Mouse (Mus musculus) frontal cortex, postnatal 25 days (tissue): ENCODE data around the gene Cdh23.

Experiments used
- DNase-seq, 2 experiments: peaks; one replicate each; pipeline ENCODE4 v3.0.0; 2022; ENCODE audit warnings: low spot score in 2 of 2

Gene Cdh23

GRCm38 (mm10) chr10:60399449-60399848, 296.8 kb downstream of the Cdh23 start, which contains the start of gene Gm17455:
Gene Gm17455, plus strand, starts transcription at chr10:60399726.
- no peak for DNase-seq

DNA sequence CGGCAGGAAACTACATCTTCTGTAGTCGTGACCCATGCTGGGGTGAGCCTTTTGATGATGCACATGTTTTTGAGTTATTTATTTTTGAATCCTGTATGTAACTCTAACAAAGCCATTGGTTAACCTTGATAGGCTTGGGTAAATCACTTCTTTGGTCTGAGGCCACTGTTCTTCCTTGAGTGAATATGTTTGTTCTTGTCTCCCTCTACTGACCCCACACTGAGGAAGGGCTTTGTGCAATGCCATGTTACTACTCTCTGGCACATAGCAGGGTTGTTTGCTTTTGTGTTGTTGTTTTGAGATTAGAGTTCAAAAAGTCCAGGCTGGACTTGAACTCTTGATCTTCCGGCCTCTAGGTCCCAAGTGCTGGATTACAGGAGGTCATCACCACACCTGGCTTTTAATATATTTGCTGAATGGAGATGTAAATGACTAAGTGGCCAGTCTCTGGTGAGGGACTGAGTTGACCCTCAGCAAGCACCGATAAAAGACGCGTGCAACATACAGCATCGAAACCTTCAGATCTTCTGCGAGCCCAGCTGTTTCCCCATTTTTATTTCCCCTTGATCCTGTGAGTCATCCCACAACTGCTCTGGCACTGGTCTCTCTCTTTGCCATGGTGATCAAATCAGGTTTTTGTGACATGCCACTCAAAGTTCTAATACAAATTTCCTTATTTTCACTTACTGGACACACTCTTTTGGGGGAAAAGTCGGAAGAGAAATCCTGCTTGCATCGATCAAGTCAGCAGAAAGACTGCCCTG, 298.1 kb downstream of the Cdh23 start:
- DNase-seq = no peak

GRCm38 (mm10) chr10:60395605-60396004, 300.7 kb downstream of the Cdh23 start:
- no peak for DNase-seq

- no peak for DNase-seq
Observed at GRCm38 (mm10) chr10:60394936-60395335, 301.4 kb downstream of the Cdh23 start.

DNA sequence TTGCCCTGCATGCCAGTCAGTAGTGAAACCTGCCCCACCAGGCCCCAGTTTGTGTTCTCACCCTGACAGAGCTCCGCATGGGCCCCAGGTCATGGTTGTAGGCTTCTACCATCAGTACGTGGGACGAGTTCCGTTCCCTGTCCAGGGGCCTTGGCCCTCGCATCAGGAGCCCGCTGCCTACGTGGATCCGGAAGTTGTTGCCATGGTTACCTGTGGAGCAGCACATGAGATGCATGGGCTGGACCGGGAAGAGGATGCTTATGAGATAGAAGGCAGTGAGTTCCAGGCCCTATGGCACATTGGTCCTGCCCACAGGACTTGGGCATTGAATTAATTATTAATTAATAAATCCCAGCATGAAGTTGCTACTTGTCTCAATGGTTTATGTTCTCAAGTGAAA, 304.6 kb downstream of the Cdh23 start:
- no peak for DNase-seq

DNA sequence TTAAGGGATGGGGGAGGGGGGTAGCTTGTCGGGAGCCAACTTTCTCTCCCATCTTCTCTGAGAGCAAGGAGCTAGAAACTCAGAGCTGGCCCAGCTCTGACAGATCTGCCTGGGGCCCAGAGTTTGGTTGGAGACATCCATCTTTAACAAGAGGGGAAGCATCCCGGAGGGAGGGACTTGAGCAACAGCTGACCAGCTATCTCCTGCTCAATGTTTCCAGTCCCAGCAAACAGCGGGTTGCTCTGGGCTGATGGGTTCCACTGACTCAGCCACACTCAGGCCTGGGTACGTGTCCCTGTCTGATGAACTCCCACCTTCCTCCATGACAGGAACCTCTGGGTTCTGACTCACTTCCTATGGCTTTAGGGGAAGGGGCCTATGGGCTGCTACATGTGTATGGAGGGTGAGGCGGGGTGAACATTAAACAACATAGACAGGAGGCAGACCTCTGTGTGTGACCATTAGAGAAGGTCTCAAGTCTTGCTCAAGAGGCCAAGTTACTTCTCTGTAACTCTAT, 305.3 kb downstream of the Cdh23 start:
- no peak for DNase-seq

DNA sequence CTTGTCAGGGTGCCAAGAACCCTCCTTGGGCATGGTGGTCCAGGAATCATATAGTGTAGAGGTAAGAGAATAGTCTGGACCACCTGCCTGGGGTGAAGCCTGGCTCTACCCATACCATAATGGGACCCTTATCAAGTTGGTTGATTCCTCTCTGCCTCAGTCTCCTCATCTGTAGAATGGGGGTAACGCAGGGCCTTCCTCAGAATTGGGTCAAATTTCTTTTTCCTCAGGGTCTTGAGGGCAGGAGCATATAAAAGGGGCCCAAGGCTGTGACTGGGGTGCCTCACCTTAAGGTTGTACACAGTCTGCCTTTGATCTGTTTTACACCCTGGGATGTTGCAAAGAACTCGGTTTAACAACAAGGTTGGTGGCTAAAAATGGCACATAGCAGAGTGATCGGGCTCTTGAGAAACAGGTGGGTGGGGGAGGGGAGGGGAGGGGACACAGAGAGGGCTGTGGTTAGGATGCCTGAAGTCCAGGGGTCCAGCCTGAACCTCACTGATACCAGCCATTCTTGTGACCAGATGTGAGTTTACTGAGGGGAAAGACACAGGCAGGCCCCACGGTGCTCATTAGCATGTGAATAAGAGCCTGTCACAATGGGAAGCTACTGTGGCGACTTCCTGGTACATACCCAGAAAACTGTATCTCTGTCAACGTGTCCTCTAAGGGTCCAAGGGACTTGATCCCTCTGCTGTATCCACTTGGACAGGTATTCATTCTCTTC, 305.9 kb downstream of the Cdh23 start:
- no peak for DNase-seq

- no peak for DNase-seq
Observed at GRCm38 (mm10) chr10:60389447-60389865, 306.8 kb downstream of the Cdh23 start.

DNA sequence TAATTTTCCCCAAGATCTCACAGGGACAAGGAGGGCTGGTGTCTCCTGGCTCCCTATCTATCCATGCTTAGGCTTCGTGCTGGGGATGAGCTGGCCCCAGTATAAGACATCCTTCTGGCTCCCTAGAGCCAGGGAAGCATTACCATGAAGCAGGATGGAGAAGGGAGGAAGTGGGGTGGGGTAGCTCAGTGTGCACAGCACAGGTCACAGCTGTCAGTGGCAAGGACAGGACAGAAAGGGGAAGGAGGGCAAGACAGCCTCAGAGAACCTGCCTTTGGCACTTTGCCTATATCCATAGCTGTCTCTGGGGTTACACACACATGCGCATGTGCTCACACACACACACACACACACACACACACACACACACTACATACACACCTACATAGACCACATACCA, 308.0 kb downstream of the Cdh23 start:
- DNase-seq = no peak

DNA sequence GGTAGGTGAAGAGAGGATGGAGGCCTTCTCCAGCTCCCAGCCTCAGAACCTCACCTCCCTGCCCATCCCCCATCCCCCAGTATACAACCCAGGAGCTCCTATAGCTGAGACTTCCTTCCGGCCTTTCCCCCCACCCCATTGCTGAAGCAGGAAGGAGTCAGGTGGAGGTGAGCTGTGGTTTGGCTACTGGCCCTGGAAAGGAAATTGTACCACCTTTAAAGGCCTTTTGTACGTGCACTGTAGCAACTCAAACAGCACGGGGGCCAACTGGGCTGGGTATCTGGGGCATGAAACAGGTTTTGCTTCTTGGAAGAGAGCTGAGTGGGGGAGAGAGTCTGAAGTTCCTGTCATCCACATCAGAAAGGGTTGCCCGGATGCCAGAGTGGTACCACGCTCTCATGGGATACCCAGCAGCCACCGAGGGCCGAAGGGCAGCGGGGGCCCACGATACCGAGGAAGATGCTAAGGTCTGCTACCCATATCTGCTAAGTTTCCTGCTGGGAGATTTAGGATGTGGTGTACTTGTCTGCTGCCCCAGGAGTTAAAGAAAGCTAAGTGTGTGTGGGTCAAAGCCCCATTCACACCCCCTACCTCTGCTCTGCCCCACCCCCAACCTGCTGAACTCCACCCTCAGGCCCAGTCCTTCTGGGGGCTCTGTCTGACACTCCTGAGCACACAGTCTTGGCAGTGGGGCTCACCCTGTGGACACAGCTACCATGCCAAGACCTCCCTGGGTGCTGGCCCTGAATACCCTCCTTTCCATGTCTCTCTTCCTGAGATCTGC, 315.0 kb downstream of the Cdh23 start:
- DNase-seq = no peak

DNA sequence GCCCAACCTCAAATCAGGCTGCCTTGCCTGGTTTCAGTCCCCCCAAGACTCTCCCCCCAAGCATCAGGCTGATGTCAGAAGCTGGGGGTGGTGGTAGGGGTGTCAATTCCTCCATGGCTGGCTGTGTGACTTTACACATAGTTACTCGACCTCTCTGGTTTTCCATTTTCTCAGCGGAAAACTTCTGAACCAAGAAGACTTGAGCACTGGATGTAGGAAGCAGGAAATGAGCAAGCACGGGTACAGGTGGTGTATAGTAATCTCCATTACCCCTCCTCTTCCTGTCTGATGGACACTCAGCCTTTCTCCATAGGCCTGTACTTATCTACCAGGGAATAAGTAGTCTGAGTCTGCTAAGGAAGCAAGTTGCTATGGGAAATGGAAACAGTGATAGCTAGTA, 316.1 kb downstream of the Cdh23 start:
- no peak for DNase-seq

DNA sequence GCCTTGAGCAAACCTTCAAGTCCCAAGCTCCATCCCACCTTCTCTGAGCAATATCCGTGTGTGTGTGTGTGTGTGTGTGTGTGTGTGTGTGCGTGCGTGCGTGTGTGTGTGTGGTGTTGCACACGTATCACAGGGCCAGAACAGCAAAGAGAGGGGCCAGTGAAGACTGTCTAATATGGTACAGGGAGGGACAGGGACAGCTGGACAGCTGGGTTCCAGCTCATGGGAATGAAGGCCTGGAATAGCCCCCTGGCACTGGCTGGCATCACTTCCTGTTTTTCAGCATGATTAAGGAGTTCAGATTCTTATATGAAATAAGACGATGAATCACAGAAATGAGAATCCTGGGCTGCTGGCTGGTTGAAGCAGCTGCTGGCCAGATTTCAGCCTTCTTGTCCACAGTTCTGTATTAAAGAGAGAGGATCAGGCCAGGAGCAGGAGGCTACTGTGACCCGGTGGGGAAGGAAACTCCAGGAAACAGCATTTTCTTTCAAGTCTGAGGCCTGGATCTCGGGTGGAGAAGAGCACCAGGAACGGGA, 316.8 kb downstream of the Cdh23 start:
- DNase-seq = no peak

DNA sequence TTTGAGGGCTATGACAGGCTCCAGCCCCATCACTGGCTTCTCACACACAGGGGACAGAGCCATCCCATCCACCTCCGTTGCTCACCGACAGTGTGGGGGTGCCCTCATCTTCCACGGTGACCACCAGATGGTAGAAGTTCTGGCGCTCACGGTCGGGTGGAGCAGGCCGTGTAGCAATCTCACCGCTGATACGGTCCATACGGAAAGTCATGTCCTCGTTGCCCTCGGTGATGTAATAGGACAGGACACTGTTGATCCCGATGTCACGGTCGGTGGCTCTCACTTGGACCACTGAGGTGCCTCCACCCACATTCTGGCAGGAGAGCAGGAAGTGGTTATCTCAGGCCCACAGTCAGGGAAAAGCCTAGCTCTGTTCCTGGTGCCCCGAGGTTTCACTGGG, 319.6 kb downstream of the Cdh23 start:
- DNase-seq = no peak

DNA sequence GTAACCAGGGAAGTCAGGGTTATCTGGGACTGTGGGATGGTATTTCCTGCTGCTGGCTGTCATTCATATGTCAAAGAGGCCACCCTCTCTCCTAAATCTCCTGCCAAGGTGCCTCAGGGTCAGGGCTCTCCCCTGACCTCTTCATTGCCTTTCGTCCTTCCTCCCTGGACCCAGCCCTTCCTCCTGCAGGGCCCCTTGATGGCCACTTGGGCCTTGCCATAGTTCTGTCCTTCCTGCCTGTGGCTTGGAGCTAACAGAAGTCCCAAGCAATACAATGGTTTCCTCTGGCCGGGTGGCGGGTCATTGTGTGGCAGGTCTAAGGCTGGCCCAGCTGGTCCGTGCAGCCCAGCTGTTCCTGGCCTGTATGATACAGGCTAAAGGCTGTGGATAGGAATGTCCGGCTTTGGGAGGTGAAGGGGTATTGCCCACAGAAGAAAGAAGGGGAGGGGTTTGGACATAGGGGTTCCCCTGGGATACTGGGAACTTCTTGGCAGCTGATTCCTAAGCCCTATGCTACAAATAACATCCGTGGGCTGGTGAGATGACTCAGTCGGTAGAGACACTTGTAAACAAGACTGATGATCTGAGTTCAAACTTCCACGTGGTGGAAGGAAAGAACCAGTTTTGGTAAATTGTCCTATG, 322.2 kb downstream of the Cdh23 start:
- no peak for DNase-seq

- DNase-seq = no peak
Observed at GRCm38 (mm10) chr10:60373543-60373936, 322.8 kb downstream of the Cdh23 start.

- no peak for DNase-seq
Observed at GRCm38 (mm10) chr10:60371596-60372386, 324.5 kb downstream of the Cdh23 start.

GRCm38 (mm10) chr10:60370601-60371061, 325.7 kb downstream of the Cdh23 start:
- no peak for DNase-seq

DNA sequence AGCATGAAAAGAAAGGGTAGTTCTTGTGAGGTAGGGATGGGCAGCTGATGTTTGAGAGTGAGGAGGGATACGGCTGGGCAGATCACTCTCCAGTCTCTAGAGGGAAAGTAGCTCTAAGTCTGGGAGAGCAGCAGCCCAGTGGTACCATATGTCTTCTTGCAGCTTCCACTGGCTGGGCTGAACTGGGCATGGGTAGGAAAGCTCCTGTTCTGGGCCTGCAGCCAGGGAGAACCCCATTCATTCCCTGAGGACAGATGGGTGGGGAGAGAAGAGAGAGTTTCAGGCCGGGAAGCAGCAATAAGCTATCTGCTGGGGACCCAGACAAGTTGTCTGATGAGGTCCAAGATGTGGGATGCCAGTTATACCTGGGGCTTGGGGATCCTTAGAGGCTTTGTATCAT, 326.2 kb downstream of the Cdh23 start:
- no peak for DNase-seq

DNA sequence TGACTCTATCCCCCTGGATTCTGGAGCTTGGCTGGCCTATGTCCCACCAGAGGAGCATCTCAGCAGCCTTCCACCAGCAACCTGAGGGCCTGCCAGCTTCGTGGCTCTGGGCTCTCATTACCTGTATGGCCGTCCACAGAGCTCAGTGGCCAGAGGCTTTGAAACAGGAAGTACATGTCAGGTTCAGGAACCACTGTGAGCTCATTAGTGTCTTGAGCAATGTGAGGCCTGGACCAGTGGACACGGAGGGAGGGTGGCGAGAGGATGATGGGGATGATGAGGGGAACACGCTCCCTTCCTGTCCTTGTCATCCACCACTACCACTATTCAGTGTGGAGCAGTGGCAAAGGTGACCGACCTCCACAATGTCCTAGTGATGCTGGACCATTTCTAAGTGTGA, 326.9 kb downstream of the Cdh23 start:
- no peak for DNase-seq

DNA sequence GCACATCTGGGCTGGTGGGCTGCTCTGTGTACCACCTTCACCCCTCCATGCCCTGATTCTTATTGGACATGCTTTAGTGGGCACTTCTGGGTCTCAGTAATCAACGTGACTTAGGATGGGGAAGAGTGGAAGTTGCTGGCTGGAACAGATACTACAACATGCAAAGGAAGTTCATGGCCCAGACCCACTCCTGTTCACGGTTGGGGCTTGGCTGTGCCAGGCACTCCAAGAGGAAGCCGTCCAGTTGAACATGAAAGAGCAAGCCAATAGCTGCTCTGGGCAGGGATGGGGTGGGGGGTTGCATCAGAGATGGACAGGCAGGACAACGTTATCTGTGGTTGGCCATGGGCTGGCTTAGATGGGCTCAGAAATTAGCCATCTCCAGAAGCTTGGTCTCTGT, 328.4 kb downstream of the Cdh23 start:
- no peak for DNase-seq

DNA sequence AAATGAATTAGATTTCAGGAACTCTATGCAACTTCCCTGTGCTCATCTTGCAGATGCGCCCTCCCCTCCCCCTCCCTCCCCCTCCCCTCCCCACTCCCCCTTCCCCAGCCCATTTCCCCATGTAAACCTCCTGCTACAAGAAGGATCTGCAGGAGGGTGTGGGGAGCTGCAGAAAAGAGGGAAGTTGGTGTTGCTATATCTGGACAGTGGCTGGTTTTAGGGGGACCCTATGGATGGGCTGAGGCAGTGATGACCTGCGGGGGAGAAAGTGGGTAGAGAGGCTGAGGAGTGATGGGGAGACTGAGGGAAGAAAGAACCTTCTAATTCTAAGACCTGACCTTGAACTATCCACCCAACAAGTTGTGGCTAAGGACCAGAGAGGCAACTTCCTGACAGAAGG, 329.1 kb downstream of the Cdh23 start:
- no peak for DNase-seq
